Mouse (Mus musculus) retina, postnatal 7 days (tissue): Measurements from ENCODE around the gene Nap1l1.
"Not testable (repeated sequence)": the region's sequence is repeated elsewhere in the genome, so short reads cannot be mapped to it uniquely, and the experiment has no call there.

ENCODE experiments used
- DNase-seq: peaks from one replicate; pipeline ENCODE4 v3.0.0-alpha.2; 2012; ENCODE audit warnings: low read depth, low spot score

The Nap1l1 gene

GRCm38 (mm10) chr10:111479599-111479998 lies 6.6 kb downstream of the Nap1l1 start:
- no peak for DNase-seq

DNA sequence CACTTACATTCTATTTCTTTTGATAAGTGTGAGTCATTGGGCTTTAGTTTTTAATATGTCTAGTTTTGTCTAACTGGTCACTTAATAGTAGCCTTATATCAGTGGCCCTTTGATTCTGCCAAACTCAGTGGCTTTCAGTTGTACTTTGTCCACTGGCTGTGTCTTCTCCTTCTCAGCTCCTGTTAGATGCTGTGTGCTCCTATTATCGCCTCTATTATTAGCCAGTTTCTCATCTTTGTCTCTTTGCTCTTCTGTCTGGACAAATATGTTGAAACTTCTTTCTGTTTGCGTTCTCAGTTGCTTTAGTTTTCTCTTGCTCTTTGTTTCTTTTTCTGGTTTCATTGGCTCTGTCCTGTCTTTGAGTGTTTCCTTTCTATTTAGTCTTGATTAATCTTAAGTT lies 9.6 kb downstream of the Nap1l1 start:
- DNase-seq: no peak

GRCm38 (mm10) chr10:111484079-111484478 lies 11.1 kb downstream of the Nap1l1 start:
- DNase-seq: no peak

GRCm38 (mm10) chr10:111488793-111489192 lies 15.8 kb downstream of the Nap1l1 start:
- no peak for DNase-seq

GRCm38 (mm10) chr10:111490079-111490478 lies 17.1 kb downstream of the Nap1l1 start:
- DNase-seq: not testable (repeated sequence)

DNA sequence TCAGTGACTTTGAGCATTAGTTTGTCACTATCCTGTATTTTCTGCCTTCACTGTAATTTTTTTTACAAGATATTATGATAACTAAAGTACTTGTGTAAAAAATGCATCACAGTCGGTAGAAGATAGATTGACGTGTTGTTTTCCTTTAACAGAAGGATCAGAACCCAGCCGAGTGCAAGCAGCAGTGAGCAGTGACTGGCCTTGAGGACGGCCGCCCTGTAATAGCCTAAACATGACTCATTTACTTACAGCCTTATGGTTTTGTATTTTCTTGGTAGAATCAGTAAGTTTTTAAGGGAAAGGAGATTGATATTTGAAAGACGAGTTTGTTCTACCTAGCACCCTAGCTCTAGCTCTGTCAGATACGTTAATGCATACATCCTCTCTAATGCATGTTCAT lies 22.9 kb downstream of the Nap1l1 start:
- DNase-seq: no peak

GRCm38 (mm10) chr10:111499892-111500291 lies 26.9 kb downstream of the Nap1l1 start:
- DNase-seq: no peak

DNA sequence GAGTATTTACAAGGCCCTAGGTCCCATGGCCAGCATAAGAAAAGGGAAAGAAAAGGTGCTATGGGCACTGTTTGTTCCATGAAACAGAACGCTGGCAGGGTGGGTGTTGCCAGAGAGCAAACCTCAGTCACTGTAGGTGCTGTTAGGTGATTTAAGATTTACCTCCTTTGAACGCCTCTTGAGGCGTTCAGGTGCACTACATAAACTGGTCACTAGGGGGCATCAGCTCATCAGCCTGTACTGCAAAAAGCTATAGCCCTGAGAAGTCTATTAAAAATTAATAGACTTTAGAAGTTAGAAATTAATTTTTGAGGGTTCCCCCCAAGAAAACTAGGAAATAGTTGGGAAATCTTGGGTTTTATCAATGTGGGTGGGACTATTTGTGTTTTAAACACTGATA lies 30.0 kb downstream of the Nap1l1 start:
- peak; percentile 60 for DNase-seq

DNA sequence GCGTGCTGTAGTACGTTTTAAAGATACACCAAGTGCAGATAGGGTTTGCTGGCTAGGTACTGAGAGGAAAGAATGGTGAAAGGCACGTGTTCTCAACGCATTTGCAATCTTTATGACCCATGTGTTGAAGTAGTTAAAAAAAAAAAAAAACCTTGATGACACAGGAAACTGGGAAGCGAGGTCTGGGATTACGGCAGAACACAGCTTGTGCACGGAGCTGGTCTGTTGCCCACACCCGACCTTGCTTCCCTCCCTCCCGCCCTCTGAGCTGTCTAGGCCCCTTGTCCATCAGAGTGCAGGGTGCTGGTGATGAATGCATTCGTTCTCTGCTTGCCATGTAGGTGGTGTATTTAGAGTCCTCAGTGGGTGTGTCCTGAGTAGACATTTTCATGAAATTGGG lies 30.7 kb downstream of the Nap1l1 start:
- no peak for DNase-seq

- no peak for DNase-seq
Observed at GRCm38 (mm10) chr10:111504606-111505005, 31.6 kb downstream of the Nap1l1 start.

DNA sequence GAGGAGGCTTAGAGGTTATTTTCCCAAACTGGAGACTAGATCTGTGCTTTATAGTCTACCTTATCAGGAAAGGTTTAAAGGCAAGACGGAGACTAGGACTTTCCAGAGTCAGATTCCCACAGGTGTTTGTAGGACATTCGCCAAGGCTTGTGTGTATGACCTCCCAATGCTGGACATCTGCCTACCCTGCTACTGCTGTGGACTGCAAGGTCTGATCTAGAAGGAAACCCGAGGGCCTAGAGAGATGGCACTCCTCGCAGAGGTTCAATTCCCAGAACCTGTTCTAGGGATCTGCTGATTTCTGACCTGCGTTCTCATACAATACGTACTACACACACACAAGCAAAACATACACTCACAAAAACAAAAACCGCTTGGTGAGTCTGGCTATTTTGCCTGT lies 32.4 kb downstream of the Nap1l1 start:
- DNase-seq: no peak

GRCm38 (mm10) chr10:111506101-111506925 lies 33.3 kb downstream of the Nap1l1 start, which contains the start of gene Phlda1:
Gene Phlda1, plus strand, starts transcription at chr10:111506286.
- peak; percentile 77 for DNase-seq

DNA sequence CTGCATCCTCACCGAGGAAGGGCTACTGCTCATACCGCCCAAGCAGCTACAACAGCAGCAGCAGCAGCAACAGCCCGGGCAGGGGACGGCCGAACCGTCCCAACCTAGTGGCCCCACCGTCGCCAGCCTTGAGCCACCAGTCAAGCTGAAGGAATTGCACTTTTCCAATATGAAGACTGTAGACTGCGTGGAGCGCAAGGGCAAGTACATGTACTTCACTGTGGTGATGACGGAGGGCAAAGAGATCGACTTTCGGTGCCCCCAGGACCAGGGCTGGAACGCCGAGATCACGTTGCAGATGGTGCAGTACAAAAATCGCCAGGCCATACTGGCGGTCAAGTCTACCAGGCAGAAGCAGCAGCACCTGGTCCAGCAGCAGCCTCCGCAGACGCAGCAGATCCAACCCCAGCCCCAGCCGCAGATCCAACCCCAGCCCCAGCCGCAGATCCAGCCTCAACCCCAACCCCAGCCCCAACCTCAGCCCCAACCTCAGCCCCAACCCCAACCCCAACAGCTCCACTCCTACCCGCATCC lies 34.0 kb downstream of the Nap1l1 start:
- DNase-seq: no peak

GRCm38 (mm10) chr10:111507460-111508211 lies 34.6 kb downstream of the Nap1l1 start:
- DNase-seq: no peak

DNA sequence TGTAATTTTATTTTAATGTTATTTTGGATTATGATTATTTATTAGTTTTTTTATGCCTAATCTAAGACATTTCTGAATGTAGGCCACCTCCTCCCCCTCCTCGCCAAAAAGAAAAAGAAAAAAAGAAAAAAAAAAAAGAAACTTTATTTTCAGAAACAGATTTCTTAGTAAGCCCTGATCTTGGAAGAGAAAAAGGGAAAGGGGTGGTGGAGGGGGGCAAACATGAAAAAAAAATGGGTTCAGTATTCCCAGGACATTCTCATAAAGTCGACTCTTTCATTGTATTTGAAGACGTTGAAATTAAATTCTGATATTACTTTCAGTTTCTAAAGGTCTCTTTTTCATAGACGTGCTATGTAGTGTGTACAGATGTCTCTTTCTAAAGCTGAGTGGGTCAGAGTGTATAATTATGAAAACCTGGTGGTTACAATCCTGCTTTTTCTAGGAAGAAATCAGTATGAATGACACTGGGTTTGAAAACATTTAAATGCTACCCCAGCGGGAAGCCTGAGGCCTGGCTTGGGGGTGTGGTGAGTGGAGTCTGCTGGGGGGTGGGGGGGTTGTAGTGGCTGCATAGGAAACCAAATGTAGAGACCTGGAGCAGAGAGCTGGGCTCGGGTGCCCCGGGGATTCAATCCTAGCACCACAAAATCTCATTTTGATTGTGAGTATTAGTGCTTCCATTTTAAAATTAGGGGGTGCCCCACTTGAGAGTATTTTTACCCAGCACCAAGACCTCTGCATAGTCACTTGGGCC lies 35.5 kb downstream of the Nap1l1 start:
- DNase-seq: no peak

DNA sequence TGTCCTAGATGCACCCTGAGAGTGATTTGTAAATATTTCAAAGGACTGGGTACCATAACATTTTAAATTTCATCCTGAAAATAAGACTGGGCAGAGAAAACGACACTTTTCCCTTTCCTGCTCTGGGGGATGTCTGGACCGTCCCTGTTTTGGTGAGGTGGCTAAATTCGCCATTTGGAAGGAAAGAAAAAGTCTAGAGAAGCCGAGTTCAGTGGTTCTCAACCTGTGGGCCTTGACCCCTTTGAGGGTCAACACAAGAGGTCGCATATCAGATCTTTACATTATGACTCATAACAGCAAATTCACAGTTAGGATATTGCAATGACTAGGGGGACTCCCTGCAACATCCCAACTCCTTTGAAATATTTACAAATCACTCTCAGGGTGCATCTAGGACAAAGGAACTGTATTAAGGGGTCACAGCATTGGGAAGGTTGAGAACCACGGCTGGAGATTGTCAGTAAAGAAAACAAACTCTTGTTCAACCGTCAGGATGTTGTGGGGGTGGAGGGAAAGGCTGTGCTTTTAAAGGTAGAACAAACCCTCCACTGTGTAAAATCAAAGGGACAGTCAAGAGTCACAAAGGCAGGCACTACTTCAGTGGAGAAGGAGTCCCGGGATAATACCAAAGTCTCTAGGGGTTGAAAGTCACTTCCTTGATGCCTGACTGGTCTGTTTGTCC lies 36.2 kb downstream of the Nap1l1 start:
- no peak for DNase-seq

DNA sequence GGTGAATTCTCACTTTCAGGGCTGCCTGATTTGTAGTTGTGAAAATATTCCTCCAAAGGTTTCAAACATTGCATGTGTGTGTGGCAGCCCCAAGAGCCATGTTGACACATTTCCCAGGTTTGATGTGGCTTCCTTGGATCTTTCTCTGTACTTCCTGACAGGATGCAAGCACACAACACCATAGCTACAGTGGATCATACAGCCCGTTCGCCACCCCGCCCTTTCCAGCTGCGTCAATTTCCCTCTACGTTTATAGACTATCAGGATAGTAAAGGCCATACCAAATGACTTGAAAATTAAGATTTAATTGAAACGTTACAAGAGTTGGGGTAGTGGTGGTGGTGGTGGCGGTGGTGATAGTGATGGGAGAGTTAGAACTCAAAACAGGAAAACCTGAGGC lies 37.0 kb downstream of the Nap1l1 start:
- no peak for DNase-seq

GRCm38 (mm10) chr10:111510798-111511197 lies 37.8 kb downstream of the Nap1l1 start:
- DNase-seq: no peak

DNA sequence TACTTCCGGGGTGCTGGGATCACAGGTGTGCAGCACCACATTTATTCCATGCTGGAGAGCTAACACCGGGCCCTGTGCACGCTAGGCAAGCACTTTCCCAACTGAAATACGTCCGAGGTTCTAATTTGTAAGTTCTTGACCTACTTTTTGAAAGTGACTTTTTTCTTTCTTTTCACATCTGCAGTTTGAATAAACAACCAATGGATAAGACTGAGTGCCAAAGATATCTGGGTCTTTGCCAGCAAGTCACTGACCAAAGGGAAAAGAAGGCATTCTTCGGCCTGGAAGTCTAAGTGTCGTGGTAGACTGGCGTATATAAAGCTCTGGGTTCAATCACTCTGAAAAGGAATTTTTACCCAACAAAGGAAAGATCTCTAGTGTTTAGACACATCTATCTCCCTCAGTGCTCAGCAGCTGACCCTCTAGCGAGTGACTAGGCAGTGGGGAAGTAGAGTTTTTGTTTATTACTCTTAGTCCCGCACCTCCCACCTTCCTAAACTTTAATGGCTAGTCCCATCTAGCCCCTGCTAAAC lies 39.1 kb downstream of the Nap1l1 start:
- no peak for DNase-seq

GRCm38 (mm10) chr10:111514282-111514885 lies 41.4 kb downstream of the Nap1l1 start:
- no peak for DNase-seq
